Mouse (Mus musculus) limb, embryonic 11.5 days (tissue): ENCODE results near the gene Ubald2. TPM values are rescaled to one million over a fixed set of nuclear protein-coding genes. Genes with fewer than 3 reads are reported as not detected.
A peak's percentile ranks its signal among the peaks of the same experiment; 100 is the strongest.
"Not testable (repeated sequence)": the region's sequence is repeated elsewhere in the genome, so short reads cannot be mapped to it uniquely, and the experiment has no call there.

Experiments
- ATAC-seq: fragments of 200-750 bp; cut with Nextera tagmentation; 2 replicates; pipeline ENCODE4 v1.8.0; 2017; ENCODE audit warnings: low read depth; ENCODE audit not compliant: insufficient number of reproducible peaks, low FRiP score, low TSS enrichment
- DNase-seq: peaks from one replicate; pipeline ENCODE4 v3.0.0-alpha.2; 2015; ENCODE audit warnings: low spot score
- H3K27ac ChIP-seq: fragments of 300-500 bp; sonication (generic); replicated peaks from 2 replicates; pipeline ENCODE4 v1.5.1; 2014; ENCODE audit warnings: low read depth, mild to moderate bottlenecking, low read length
- H3K27me3 ChIP-seq: fragments of 300-500 bp; sonication (generic); 2 replicates; pipeline ENCODE4 v1.6.1; 2014; ENCODE audit warnings: mild to moderate bottlenecking, low read length, mixed read lengths; ENCODE audit not compliant: control insufficient read depth, insufficient read depth
- H3K36me3 ChIP-seq: fragments of 300-500 bp; sonication (generic); 2 replicates; pipeline ENCODE4 v1.6.1; 2014; ENCODE audit warnings: mild to moderate bottlenecking, low read length, moderate library complexity, mixed read lengths; ENCODE audit not compliant: control insufficient read depth, insufficient read depth
- H3K4me1 ChIP-seq: fragments of 300-500 bp; sonication (generic); 2 replicates; pipeline ENCODE4 v1.6.1; 2014; ENCODE audit warnings: low read length, mixed read lengths; ENCODE audit not compliant: control insufficient read depth, insufficient read depth
- H3K4me2 ChIP-seq: fragments of 300-500 bp; sonication (generic); 2 replicates; pipeline ENCODE4 v1.6.1; 2014; ENCODE audit warnings: low read depth, mild to moderate bottlenecking, moderate library complexity; ENCODE audit not compliant: severe bottlenecking
- H3K4me3 ChIP-seq: fragments of 300-500 bp; sonication (generic); 2 replicates; pipeline ENCODE4 v1.5.1; 2014; ENCODE audit warnings: low read depth, low read length
- H3K9ac ChIP-seq: fragments of 300-500 bp; sonication (generic); 2 replicates; pipeline ENCODE4 v1.6.1; 2014; ENCODE audit warnings: mild to moderate bottlenecking, low read length
- H3K9me3 ChIP-seq: fragments of 300-500 bp; sonication (generic); 2 replicates; pipeline ENCODE4 v1.6.1; 2016; ENCODE audit warnings: low read length; ENCODE audit not compliant: control insufficient read depth
- WGBS: fragments of 180-500 bp; shearing (Covaris S2); extraction: QIAGEN DNeasy Blood & Tissue Kit; methylation state at CpG from one replicate; pipeline ENCODE4 v1.1.7; 2014; 5-methylcytosine and 5-hydroxymethylcytosine counted together
- polyA plus RNA-seq: library from polyadenylated mRNA; unstranded; fragments of >200 nt; fragmentation: Nextera tagmentation; extraction: Ambion mirVana; gene quantifications from 2 replicates; pipeline ENCODE4 v1.2.1, GENCODE M21; 2014

Gene Ubald2
- polyA plus RNA-seq, 1 experiment from 2014 or later, result 85.4 TPM

DNA sequence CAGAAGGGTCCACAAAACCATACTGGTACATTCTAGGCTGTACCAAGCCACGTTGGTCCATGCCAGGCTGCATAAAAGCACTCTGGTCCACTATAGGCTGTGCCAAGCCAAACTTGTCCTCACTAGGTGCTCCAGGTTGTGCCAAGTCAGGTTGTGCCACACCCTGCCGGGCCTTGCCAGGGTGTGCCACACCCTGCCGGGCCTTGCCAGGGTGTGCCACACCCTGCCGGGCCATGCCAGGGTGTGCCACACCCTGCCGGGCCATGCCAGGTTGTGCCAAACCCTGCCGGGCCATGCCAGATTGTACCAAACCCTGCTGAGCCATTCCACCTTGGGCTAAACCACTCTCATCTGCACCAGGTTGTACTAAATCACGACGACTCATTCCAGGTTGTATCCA, 22.3 kb downstream of the Ubald2 start:
- DNase-seq (no peak), ATAC-seq (no peak)
- H3K27ac ChIP-seq, result no peak overlapping the region
- no peaks in the 10 kb centered on the region for H3K9me3 ChIP-seq
- H3K4me2 ChIP-seq, result no peak overlapping the region
- no peaks in the 10 kb centered on the region for H3K27me3 ChIP-seq
- no peaks in the 10 kb centered on the region for H3K36me3 ChIP-seq
- H3K9ac ChIP-seq, result no peak overlapping the region
- WGBS, result 91% methylated on average over 8 of the region's 8 CpGs
- no peaks in the 10 kb centered on the region for H3K4me1 ChIP-seq
- no peak overlapping the region for H3K4me3 ChIP-seq

DNA sequence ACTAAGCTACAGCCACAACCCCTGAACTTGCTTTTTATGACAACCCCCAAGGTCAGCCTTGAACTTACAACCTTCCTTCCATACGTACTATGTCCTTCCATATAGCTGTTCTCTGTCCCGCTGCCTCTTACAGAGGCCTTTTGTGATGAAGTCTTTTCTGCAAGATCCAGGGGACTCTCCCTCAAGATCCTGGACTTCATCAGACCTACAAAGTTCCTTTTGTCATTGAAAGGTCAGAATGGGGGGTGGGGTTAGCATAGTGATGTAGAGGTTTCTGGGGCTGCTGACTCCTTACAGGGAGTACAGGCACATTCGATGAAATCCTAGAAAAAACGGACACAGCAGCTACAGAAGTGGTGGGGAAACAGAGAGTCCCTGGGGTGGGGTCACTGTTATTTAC, 25.9 kb downstream of the Ubald2 start:
- DNase-seq (no peak), ATAC-seq (no peak)
- no peaks in the 10 kb centered on the region for H3K27me3 ChIP-seq
- H3K9me3 ChIP-seq, result no peaks in the 10 kb centered on the region
- H3K4me2 ChIP-seq, result no peak overlapping the region
- 62% methylated on average over 4 of the region's 4 CpGs for WGBS
- no peak overlapping the region for H3K27ac ChIP-seq
- H3K9ac ChIP-seq, result no peak overlapping the region
- H3K4me3 ChIP-seq, result no peak overlapping the region
- H3K4me1 ChIP-seq, result 0 out of 2 replicates have a peak, but pooled peaks cover 4% of the 10 kb centered on the region
- H3K36me3 ChIP-seq, result no peaks in the 10 kb centered on the region

GRCm38 (mm10) chr11:116463338-116463737, 29.4 kb downstream of the Ubald2 start:
- no peak for DNase-seq
- Histone ChIP-seq H3K9me3 (no peaks in the 10 kb centered on the region), H3K4me1 (0 out of 2 replicates have a peak, but pooled peaks cover 4% of the 10 kb centered on the region), H3K27me3 (no peaks in the 10 kb centered on the region), H3K4me2 (no peak overlapping the region), H3K27ac (no peak overlapping the region), H3K36me3 (no peaks in the 10 kb centered on the region), H3K9ac (no peak overlapping the region), H3K4me3 (no peak overlapping the region)
- ATAC-seq, result no peak
- 75% methylated on average over 5 of the region's 5 CpGs for WGBS

GRCm38 (mm10) chr11:116463833-116464232, 29.9 kb downstream of the Ubald2 start:
- H3K4me3 ChIP-seq, result no peak overlapping the region
- 0 out of 2 replicates have a peak, but pooled peaks cover 4% of the 10 kb centered on the region for H3K4me1 ChIP-seq
- H3K9ac ChIP-seq, result no peak overlapping the region
- DNase-seq, result peak; percentile 94
- no peak overlapping the region for H3K4me2 ChIP-seq
- ATAC-seq, result no peak
- H3K36me3 ChIP-seq, result no peaks in the 10 kb centered on the region
- no peak overlapping the region for H3K27ac ChIP-seq
- H3K9me3 ChIP-seq, result no peaks in the 10 kb centered on the region
- 7% methylated on average over 2 of the region's 2 CpGs for WGBS
- no peaks in the 10 kb centered on the region for H3K27me3 ChIP-seq

- Histone ChIP-seq H3K36me3 (peaks cover 11% of the 10 kb centered on the region), H3K4me3 (no peak within 1 kb of the TSS), H3K9me3 (no peaks in the 10 kb centered on the region), H3K4me2 (no peak within 1 kb of the TSS), H3K27ac (no peak within 1 kb of the TSS), H3K27me3 (no peaks in the 10 kb centered on the region), H3K9ac (no peak within 1 kb of the TSS), H3K4me1 (0 out of 2 replicates have a peak, but pooled peaks cover 4% of the 10 kb centered on the region)
- ATAC-seq (no peak), DNase-seq (no peak)
- 65% methylated on average over 20 of the region's 20 CpGs for WGBS
Measured at GRCm38 (mm10) chr11:116466141-116466540, 32.2 kb downstream of the Ubald2 start, which contains the start of gene Qrich2. Qrich2 (minus strand) TSS chr11:116466241.

- not testable (repeated sequence) for H3K4me1 ChIP-seq, H3K27me3 ChIP-seq, H3K27ac ChIP-seq, ATAC-seq, DNase-seq, H3K9me3 ChIP-seq, H3K4me3 ChIP-seq, H3K9ac ChIP-seq, H3K4me2 ChIP-seq
- WGBS, result 76% methylated on average over 3 of the region's 3 CpGs
- H3K36me3 ChIP-seq, result peaks cover 24% of the 10 kb centered on the region
Measured at GRCm38 (mm10) chr11:116468338-116468737, 34.4 kb downstream of the Ubald2 start.

DNA sequence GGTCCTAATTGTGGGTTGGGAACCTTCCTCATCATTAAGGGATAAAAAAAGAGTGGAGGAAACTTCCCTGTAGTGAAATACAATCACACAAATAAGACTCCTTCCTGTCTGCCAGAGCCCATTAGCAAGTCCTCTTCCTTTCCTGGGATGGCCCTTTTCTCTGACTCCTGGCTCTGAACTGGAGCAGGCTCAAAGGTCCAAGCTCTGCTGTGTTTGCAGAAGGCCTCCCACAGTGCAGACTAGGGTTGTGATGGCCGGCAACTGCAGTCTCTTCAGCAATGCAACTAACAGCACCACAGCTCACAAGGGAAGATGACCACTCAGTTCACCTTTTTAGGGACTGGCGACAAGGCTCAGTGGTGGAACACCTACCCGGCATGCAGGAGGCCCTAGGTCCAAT, 36.4 kb downstream of the Ubald2 start:
- ATAC-seq (no peak), DNase-seq (no peak)
- Histone ChIP-seq H3K4me2 (no peak overlapping the region), H3K4me1 (no peaks in the 10 kb centered on the region), H3K27me3 (no peaks in the 10 kb centered on the region), H3K9ac (no peak overlapping the region), H3K36me3 (peaks cover 31% of the 10 kb centered on the region), H3K9me3 (no peaks in the 10 kb centered on the region), H3K4me3 (no peak overlapping the region), H3K27ac (no peak overlapping the region)
- 87% methylated on average over 3 of the region's 3 CpGs for WGBS

DNA sequence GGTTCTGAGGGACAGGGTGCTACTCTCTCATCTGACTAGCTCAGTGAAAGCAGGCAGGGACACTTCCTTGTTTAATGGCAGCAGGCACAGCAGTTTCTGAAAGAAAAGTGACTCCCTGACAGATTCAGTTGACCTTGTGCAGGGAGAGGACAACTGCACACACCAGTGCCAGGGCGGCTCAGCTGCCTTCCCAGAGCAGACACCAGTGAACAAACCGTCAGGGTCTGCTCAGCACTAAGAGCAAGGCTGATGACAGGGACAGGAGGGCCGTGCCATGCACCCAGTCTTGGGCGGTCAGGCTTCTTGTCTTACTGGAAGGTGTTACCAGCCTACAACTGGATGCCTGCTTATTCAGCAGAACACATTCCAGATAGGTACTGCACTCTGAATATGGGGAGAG, 37.0 kb downstream of the Ubald2 start:
- Histone ChIP-seq H3K4me2 (no peak overlapping the region), H3K9ac (no peak overlapping the region), H3K4me1 (no peaks in the 10 kb centered on the region), H3K36me3 (peaks cover 31% of the 10 kb centered on the region), H3K27me3 (no peaks in the 10 kb centered on the region), H3K9me3 (no peaks in the 10 kb centered on the region), H3K27ac (no peak overlapping the region), H3K4me3 (no peak overlapping the region)
- 87% methylated on average over 4 of the region's 4 CpGs for WGBS
- no peak for ATAC-seq
- DNase-seq, result no peak

- DNase-seq (no peak), ATAC-seq (no peak)
- Histone ChIP-seq H3K9ac (no peak overlapping the region), H3K27me3 (no peaks in the 10 kb centered on the region), H3K27ac (no peak overlapping the region), H3K4me2 (no peak overlapping the region), H3K9me3 (no peaks in the 10 kb centered on the region), H3K4me1 (no peaks in the 10 kb centered on the region), H3K36me3 (peaks cover 40% of the 10 kb centered on the region), H3K4me3 (no peak overlapping the region)
- 85% methylated on average over 4 of the region's 4 CpGs for WGBS
Measured at GRCm38 (mm10) chr11:116472275-116472674, 38.4 kb downstream of the Ubald2 start.
